Mouse (Mus musculus) bone marrow macrophage, adult 2 months (primary cell): ENCODE data around the gene Slc46a1. TPM values are rescaled to one million over a fixed set of nuclear protein-coding genes. Genes with fewer than 3 reads are reported as not detected.

ENCODE experiments used
- H3K27ac ChIP-seq: 2 replicates; pipeline ENCODE4 v1.5.1; 2012; ENCODE audit warnings: low read depth, low read length; ENCODE audit not compliant: insufficient read depth
- H3K4me1 ChIP-seq: 2 replicates; pipeline ENCODE4 v1.6.1; 2012; ENCODE audit warnings: low read length; ENCODE audit not compliant: control insufficient read depth, insufficient read depth
- H3K4me3 ChIP-seq: 2 replicates; pipeline ENCODE4 v1.5.1; 2012; ENCODE audit warnings: mild to moderate bottlenecking, low read length, moderate library complexity; ENCODE audit not compliant: insufficient read depth
- CTCF ChIP-seq: IDR thresholded peaks from 2 replicates; pipeline ENCODE4 v1.5.1; 2012; ENCODE audit warnings: low read depth, mild to moderate bottlenecking, low read length, moderate library complexity
- POLR2A ChIP-seq: IDR thresholded peaks from 2 replicates; pipeline ENCODE4 v1.6.1; 2012; ENCODE audit warnings: mild to moderate bottlenecking, low read depth, low read length, borderline replicate concordance
- polyA plus RNA-seq: library from polyadenylated mRNA; stranded (reverse); fragments of >200 nt; gene quantifications from 2 replicates; pipeline ENCODE4 v1.2.4, GENCODE M21; 2012; ENCODE audit not compliant: missing spikeins, insufficient read depth, insufficient read length

Gene Slc46a1
- polyA plus RNA-seq, 1 experiment: 9.7 TPM

DNA sequence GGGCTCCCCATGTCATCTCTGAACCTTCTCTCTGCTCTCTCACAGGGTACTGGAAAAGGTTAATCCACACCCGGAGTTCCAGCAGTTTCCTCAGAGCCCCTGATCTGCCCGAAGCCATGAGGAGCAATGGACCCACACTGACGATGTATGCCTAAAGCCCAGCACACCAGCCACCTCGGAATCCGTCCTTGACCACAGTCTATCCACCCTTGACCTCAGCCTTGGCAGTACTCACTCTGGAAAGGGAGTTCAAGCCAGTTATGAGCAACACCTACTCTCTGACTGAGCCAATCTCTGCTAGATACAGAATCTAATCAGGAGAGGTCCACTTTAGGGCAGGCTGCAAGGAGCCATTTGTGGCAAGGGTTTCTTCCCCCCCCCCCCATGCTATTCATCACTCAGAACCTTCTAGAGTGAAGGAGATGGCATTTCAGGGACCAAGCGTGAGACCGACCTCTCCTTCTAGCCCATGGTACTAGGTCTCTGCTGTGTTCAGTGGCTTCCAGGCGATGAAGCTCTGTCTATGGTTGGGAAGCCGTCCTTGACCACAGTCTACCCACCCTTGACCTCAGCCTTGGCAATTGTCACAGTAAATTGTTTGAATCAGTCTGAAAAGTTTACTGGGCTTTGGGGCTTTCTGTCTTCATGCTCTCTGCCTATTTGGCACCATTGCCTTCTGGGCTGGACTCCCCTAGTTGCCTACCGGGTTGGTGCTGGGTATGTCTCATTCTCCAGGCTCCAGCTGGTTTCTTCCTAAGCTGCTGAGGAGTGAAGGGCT lies 6.0 kb downstream of the Slc46a1 start:
- H3K27ac ChIP-seq: no peak overlapping the region
- peaks cover 17% of the 10 kb centered on the region for H3K4me1 ChIP-seq
- no peak overlapping the region for H3K4me3 ChIP-seq
- TF ChIP-seq CTCF (no peak), POLR2A (no peak)

DNA sequence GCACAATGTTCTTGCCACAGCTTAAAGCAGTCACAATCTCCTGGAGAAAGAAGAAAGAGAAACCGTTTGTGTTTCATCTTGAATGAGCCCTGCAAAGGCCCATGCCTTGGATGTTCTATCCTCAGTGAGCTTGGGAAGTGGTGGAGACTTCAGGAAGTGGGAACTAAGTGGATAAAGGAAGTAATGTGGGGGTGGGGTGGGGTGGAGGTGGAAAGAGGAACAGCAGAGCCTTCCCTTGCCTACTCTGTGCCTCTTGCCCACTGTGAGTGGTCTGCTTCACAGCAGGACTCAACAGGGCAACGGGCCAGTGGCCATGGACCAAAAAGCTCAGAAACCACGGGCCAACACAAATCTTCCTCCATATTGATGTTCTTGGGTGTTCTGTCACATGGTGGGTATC lies 9.8 kb downstream of the Slc46a1 start:
- H3K4me3 ChIP-seq: no peak overlapping the region

DNA sequence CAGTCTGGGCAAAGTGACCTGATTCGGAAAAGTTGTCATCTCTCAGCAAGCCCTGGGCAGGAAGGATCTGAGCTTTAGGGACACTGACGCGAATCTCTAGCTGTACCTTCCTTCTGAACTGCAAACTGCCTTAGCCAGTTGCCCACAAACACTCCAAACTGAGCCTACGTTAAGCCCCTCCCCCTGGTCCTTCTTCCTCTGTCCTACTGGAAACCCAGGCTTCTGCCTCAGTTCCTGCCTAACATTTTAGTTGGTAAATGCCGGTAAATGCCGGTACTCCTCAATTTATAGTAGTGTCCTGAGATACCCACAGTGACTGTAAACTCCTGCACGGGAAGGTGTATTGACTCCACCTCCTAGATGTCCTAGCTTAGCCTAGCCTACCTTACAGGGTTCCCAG lies 18.1 kb downstream of the Slc46a1 start:
- no peaks in the 10 kb centered on the region for H3K4me1 ChIP-seq
- H3K4me3 ChIP-seq: no peak overlapping the region
- TF ChIP-seq CTCF: no peak
- TF ChIP-seq POLR2A: no peak
- no peak overlapping the region for H3K27ac ChIP-seq

More for the DNA sequence above, 9.8 kb downstream of the Slc46a1 start:
- Histone ChIP-seq H3K27ac (peak overlapping the region; percentile 51; the same call in 1 of the 2 replicates), H3K4me1 (peaks cover 14% of the 10 kb centered on the region)
- TF ChIP-seq POLR2A: no peak
- TF ChIP-seq CTCF: no peak

DNA sequence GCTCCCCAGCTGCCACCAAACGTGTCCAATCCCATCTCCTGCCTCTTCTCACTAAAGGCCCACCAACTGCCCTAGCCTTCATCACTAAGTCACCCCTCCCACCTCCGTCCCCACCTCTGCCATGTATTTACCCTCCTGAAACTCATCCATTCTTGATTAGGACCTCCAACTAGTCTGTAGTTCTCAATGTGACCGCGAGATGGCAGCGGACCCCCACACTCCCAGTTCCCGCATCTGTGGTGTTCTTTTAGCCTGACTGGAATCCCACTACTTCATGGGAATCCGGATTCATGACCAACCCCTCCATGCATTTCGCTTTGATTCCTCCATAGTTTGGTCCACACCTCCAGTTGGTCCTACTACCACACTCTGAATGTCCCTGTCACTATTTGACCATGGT lies 22.7 kb downstream of the Slc46a1 start:
- H3K4me1 ChIP-seq: no peaks in the 10 kb centered on the region
- TF ChIP-seq POLR2A (no peak), CTCF (peak; percentile 90)

DNA sequence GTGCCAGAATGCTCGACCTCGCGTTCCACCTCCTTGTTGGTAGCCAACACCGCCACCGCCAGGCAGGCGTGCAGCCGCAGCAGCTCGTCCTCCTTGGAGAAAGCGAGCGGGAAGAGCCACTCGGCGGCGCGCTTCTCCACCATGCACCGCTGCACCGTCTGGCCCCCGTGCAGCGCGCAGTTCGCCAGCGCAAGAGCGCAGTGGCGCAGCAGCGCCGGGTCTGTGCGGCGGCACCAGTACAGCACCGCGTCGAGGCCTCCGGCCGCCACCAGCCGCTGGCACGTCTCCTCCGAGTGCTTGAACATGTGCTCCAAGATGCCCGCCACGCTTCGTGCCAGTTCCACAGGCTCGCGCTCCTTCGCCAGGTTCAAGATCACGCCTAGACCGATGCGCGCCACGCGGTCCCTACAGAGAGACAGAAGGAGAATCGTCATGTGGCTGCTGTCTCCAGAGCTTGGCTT lies 25.3 kb downstream of the Slc46a1 start:
- peak overlapping the region; percentile 21 for H3K4me3 ChIP-seq
- TF ChIP-seq CTCF: no peak
- TF ChIP-seq POLR2A: no peak
- no peak overlapping the region for H3K27ac ChIP-seq
- H3K4me1 ChIP-seq: no peaks in the 10 kb centered on the region

More for the DNA sequence above, 22.7 kb downstream of the Slc46a1 start:
- Histone ChIP-seq H3K27ac (no peak overlapping the region), H3K4me3 (no peak overlapping the region)

DNA sequence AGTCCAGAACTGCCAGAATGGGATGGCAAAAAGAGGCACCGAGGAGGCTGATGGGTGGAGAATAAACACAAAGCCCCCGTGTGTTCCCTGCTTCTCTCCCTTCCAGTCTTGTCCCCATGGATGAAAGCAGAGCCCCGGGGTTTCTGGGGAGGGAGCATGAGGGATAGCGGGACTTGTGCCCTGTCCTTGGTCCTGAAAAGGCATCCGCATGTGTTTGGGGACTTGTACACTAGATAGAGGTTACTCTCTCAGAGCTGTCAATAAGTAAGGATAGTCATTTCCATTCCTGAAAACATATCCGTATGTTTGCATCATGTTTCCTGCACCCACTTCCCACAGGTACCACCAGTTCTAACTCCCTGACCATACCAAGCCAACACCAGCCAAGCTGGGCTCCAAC lies 30.4 kb downstream of the Slc46a1 start:
- TF ChIP-seq POLR2A (no peak), CTCF (no peak)
- Histone ChIP-seq H3K4me1 (0 out of 2 replicates have a peak, but pooled peaks cover 4% of the 10 kb centered on the region), H3K27ac (no peak overlapping the region), H3K4me3 (no peak overlapping the region)

DNA sequence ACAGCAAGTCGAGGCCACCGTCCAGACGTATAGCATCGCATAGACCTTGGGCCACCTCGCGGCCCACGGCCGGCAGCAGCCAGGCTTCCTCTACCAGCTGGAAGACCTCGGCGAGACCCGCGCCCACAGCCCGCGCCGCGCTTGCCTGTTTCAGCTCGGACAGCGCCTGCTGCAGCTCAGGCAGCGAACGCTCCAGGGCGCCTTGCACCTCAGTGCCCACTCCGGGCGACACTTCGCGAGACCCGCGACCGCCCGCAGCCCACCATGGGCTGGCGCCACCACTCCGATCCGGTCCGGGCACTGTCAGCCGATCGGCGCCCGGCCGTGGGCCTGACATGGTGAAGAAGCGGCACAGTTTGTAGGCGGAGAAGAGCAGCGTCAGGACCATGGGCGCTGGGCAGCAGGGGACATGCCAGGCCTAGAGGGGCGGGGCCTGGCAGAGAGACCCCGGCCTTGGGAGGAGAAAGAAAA lies 31.6 kb downstream of the Slc46a1 start:
- Histone ChIP-seq H3K27ac (no peak overlapping the region), H3K4me3 (peak overlapping the region; percentile 59), H3K4me1 (0 out of 2 replicates have a peak, but pooled peaks cover 4% of the 10 kb centered on the region)
- TF ChIP-seq POLR2A: no peak

DNA sequence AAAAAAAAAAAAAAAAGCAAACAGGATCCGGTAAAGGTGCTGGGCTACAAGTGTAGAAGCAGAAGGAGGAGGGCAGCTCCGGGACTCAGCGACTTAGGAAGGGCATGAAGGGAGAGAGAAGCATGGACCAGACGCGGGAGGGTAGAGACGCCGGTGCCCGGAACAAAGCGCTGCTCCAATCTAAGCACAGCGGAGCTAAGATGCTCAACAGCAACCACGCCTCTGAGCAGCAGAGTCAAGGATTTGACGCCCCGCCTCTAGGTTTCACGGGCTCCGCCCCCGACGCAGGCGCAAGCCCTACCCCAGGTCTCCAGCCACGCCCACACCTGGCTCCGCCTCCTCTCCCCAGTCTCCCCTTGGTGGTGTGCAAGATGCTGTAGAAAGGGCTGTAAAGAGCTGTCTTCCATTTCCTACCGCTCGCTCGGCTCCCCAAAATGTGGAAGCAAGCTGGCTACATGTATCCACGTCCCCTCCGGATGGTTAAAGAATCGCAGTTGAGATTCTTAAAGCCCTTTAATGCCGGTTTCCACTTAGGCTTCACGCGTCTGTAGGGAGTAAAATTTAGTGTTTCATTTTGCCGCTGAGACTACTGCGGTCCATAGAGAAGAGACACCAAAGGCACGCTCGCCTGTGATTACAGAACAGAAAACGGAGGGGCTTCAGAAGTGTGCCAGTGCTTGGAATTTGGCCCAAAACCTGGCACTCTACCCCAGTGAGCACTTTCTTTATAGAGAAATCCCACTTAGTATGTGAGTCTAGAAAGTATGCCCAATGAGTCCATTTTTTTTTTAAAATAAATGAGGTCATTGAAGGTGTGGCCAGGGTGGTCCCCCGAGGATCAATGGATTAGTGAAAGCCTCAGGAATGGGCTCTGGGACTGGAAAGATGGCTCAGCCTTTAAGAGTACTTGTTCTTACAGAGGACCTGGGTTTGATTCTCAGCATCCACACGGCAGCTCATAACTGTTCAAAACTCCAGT lies 32.3 kb downstream of the Slc46a1 start, which contains the start of gene Sarm1:
Gene Sarm1 (minus strand): TSS at position 211 of the 979 bp plus-strand sequence.
- no peak within 1 kb of the TSS for H3K27ac ChIP-seq
- TF ChIP-seq CTCF: no peak

DNA sequence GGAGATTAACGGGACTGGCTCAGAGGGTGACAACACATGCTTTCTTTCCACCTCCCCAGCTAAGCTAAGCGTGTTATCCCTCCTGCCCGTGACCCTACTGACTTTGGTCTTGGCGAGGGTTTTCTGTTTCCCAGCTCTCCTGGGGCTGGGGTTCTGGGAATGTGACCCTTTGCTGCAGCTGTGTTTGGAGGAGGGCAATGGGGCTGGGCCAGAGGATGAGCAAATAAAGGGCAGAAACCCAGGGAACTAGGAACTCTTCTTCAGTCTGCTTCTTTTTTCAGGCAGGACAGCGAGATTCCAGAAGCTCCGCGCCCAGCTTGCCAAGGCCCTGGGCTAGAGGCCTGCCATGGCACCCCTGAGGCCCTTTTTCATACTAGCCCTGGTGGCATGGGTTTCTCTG lies 33.5 kb downstream of the Slc46a1 start, which contains the start of gene Vtn:
Gene Vtn (plus strand): TSS at position 88 of the 400 bp plus-strand sequence.
- Histone ChIP-seq H3K27ac (no peak within 1 kb of the TSS), H3K4me1 (peaks cover 7% of the 10 kb centered on the region), H3K4me3 (peak within 1 kb of the TSS; percentile 59)
- TF ChIP-seq POLR2A (no peak), CTCF (no peak)

More for the DNA sequence above, 32.3 kb downstream of the Slc46a1 start, which contains the start of gene Sarm1:
- Histone ChIP-seq H3K4me3 (peak within 1 kb of the TSS; percentile 59), H3K4me1 (0 out of 2 replicates have a peak, but pooled peaks cover 4% of the 10 kb centered on the region)

DNA sequence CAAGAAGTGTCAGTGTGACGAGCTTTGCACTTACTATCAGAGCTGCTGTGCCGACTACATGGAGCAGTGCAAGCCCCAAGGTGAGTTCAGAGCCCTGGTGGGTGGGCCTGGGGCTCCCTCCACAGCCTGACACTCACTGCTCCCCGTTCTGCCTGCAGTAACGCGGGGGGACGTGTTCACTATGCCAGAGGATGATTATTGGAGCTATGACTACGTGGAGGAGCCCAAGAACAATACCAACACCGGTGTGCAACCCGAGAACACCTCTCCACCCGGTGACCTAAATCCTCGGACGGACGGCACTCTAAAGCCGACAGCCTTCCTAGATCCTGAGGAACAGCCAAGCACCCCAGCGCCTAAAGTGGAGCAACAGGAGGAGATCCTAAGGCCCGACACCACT lies 34.0 kb downstream of the Slc46a1 start:
- Histone ChIP-seq H3K4me3 (no peak overlapping the region), H3K4me1 (peaks cover 7% of the 10 kb centered on the region), H3K27ac (no peak overlapping the region)
- TF ChIP-seq POLR2A: no peak
- no peak for TF ChIP-seq CTCF
